Mouse (Mus musculus) neutrophil, adult 59 days (primary cell): ENCODE results near the gene Grk5. TPM values are rescaled to one million over a fixed set of nuclear protein-coding genes. Genes with fewer than 3 reads are reported as not detected.

Experiments used
- total RNA-seq, 2 experiments: library from RNA; stranded (reverse); gene quantifications; 1 replicate in 1 of 2; 2 replicates in 1 of 2; pipeline ENCODE4 v1.2.4; 2023

The Grk5 gene
- total RNA-seq, result 10 to 100 TPM; 26.2 to 33.2 TPM

DNA sequence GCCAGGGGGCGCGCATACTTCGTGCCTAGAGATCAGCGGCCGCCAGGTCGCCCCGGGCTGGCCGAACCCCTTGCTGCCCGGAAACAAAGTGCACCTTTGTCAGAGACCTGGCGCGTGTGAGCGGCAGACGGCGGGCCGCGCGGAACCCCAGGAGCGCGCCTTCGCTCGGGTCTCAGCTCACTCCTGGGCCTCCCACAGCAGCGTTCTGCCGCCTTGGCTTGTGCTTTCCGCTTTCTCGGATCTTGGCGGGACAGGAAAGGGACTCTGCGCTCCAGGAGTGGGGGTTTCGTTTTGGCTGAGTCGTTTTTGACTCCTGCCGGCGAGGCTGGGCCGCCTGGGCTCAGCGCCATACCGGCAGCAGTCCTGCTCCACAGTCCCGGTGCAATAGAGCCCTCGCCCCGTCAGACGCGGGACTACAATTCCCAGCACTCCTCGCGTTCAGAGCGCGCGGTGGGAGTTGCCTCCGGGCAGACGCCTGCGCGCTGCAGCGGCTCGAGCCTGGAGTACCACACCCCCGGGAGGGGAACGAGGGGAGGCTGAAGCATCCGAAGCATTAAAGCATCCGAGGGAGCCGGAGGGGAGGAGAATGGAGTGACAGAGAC is at the start of gene Grk5:
Gene Grk5 (plus strand): TSS at position 36 of the 602 bp plus-strand sequence.

GRCm38 (mm10) chr19:60860868-60861700 is 28.5 kb upstream of the Grk5 start, which contains the start of gene Sfxn4:
TSS of gene Sfxn4 (minus strand) at chr19:60861479.

DNA sequence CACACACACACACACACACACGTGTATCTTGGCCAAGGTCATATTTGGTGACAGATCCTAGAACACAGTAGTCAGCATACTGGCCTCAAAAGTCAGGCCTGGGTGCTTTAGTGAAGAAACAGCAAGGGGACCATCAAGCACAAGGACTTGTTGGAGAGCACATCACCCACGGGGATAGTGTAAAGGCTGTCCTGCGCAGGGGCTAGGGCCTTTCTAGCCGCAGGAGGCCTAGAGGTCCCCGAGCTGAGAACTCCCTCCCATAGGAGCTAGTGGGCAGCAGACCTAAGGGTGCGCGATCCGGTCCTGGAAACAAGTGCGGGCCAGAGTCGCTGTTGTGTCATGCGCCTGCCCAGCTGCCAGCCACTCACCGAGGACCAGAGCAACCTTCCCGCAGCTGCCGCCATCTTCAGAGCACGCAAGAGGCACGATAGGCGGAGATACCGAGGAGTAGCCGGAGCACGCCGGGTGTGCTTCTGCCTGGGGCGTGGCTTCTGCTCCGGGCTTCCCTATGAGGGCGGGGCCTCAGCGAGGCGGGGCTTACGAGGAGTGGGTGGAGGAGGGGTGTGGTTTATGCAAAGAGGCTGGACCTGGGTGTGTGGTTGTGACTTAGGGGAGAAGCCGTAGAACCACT is 15.4 kb upstream of the Grk5 start, which contains the start of gene Prdx3:
Gene Prdx3 (minus strand): TSS at position 493 of the 631 bp plus-strand sequence.

GRCm38 (mm10) chr19:61140342-61141206 is 251.0 kb downstream of the Grk5 start, which contains the start of gene Zfp950:
TSS of gene Zfp950 (minus strand) at chr19:61140840.

Other genes with a start within 250 kb of the Grk5 start
- 1 to 10 TPM; 2.4 to 3.1 TPM for gene Nanos1, start 133.8 kb upstream of the Grk5 start, total RNA-seq
- 10 to 100 TPM; 93.4 to 97.1 TPM for gene Eif3a, start 99.1 kb upstream of the Grk5 start, total RNA-seq
- gene Fam45a, start 78.2 kb upstream of the Grk5 start, total RNA-seq, result 10 to 100 TPM; 22.1 to 30.1 TPM
- 1 to 10 TPM in 1 of 2 experiments, under 1 TPM in 1; 0.77 to 1.1 TPM for gene Sfxn4, start 28.3 kb upstream of the Grk5 start, total RNA-seq
- gene Prdx3, start 15.2 kb upstream of the Grk5 start, total RNA-seq, result 10 to 100 TPM; 35.1 to 35.9 TPM